Mouse (Mus musculus) effector memory CD4-positive, alpha-beta T cell, adult 5 months (primary cell): ENCODE measurements around the gene Slc9a7. TPM values are rescaled to one million over a fixed set of nuclear protein-coding genes. Genes with fewer than 3 reads are reported as not detected.

Experiments used
- polyA plus RNA-seq: library from polyadenylated mRNA; unstranded; fragments of 100-300 nt; shearing (Covaris generic); gene quantifications from one replicate; pipeline ENCODE4 v1.2.1, GENCODE M21; 2017

Slc9a7 gene
- polyA plus RNA-seq, result 36.8 TPM

DNA sequence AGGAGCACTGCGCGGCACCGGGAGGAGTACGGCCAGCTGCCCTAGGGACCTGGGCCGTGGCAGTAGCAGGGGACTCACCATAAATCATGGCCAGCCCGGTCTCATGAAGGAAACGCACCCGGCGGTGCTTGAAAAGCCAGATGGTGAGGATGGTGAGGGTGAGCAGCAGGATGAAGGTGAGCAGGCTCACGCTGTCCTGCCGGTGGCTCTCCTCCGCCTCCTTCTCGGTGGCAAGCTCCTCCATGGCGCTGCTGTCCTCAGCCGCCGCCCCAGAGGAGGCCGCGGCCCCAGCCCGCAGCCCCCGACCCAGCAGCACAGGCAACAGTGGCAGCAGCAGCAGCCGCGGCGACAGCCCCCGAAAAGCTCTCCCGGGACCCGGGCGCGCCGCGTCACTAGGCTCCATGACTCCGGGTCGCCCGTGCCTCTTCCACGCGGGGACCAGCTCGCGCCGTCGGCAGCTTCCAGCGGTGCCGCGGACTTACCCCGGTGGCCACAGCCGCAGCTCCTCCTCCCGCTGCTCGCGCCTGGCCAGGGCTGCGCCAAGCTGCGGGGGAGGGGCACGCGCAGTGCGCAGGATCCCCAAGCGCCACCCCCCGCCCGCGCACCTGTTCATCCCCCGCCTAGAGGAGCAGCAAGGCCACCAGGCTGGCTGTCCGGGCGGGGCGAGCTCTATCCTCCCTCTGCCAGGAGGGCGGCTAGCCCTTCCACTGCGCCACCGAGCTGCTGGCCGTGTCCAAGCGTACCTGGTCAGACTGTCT lies at the start of gene Slc9a7:
TSS of gene Slc9a7 (minus strand) at position 526 of the 758 bp plus-strand sequence.

DNA sequence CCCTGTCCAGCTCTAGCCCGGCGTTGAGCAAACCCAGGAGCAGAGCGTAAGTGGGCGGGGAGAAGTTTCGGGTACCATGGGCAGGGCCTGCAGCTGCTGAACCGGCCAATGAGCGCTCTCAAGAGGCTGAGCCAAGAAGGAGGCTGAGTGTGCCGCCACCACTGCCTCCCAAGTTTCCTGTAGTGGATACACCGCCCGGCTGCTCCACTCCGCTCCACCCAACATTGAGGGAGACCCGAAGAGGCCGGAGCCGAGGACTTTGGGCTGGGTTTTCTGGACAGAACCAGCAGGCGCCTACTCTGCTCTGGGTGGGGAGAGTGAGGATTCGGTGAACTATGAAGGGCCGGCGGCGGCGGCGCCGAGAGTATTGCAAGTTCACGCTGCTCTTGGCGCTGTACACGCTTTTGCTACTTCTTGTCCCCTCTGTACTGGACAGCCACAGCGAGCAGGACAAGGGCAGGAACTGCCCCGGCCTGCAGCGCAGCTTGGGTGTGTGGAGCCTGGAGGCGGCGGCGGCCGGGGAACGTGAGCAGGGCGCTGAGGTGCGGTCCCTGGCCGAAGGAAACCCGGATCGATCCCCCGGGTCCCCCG lies 232.1 kb downstream of the Slc9a7 start, which contains the start of gene Chst7:
TSS of gene Chst7 (plus strand) at position 180 of the 591 bp plus-strand sequence.

Other genes starting within 250 kb of the Slc9a7 start
- gene Chst7, start 232.2 kb downstream of the Slc9a7 start, polyA plus RNA-seq, result not detected
- 11.9 TPM for gene Rp2, start 72.7 kb upstream of the Slc9a7 start, polyA plus RNA-seq
- gene Jade3, start 133.9 kb upstream of the Slc9a7 start, polyA plus RNA-seq, result 5.5 TPM